Comparison of ENCODE assay signal across 9 mouse cellular contexts in genomic region chr16:37384369-37384768, GRCm38 (mm10). TPM values are rescaled to one million over a fixed set of nuclear protein-coding genes. Genes with fewer than 3 reads are reported as not detected.
A peak's percentile ranks its signal among the peaks of the same experiment; 100 is the strongest.
DNase-seq lines count a peak whose midpoint lies in the region; ATAC-seq lines count a peak whose summit lies in the region.
"Had no signal": no experiment of that assay in that cellular context is flagged by ENCODE, and none has a peak within 500 bp of the region (broad histone marks: within the 10 kb centered on the region; RNA-seq: fewer than 3 reads in every experiment).

No protein-coding gene starts in this region.

- H3K27ac ChIP-seq in heart, embryonic 12.5 days (ENCODE audit: poor library complexity, severe bottlenecking): no peak overlapping the region
- H3K27ac ChIP-seq in midbrain, embryonic 15.5 days: peak overlapping the region; percentile 67
- H3K27ac ChIP-seq: macrophage had no signal

- peak overlapping the region; percentile 63; the same call in 1 of the 2 replicates for H3K9ac ChIP-seq in heart, embryonic 12.5 days
- peak overlapping the region; percentile 73 for H3K9ac ChIP-seq in midbrain, embryonic 15.5 days

- H3K9me3 ChIP-seq in heart, embryonic 12.5 days (replicated peaks): no peaks in the 10 kb centered on the region
- H3K9me3 ChIP-seq in midbrain, embryonic 15.5 days: no peaks in the 10 kb centered on the region

- H3K4me2 ChIP-seq in heart, embryonic 12.5 days: peak overlapping the region; percentile 100
- peak overlapping the region; percentile 86 for H3K4me2 ChIP-seq in midbrain, embryonic 15.5 days

- DNase-seq in heart, adult 8-10 months (ENCODE audit: low spot score): no peak
- DNase-seq in WW6 (ENCODE audit: low read depth, low spot score) (peak; percentile 40), adipocyte (ENCODE audit: low spot score) (no peak)
- DNase-seq in embryo, embryonic 11.5 days (ENCODE audit: low read depth, low spot score): peak; percentile 16
- peak; percentile 16 for DNase-seq in heart, postnatal 4 days
- peak; percentile 26 to 74 for DNase-seq in left cerebral cortex, postnatal 10 days (ENCODE audit: extremely low spot score in 1 of 2, low spot score in 2 of 2)

- H3K36me3 ChIP-seq in heart, embryonic 12.5 days: no peaks in the 10 kb centered on the region
- no peaks in the 10 kb centered on the region for H3K36me3 ChIP-seq in midbrain, embryonic 15.5 days (replicated peaks)

- intact Hi-C loops in left cerebral cortex, postnatal 10 days (cut with DNase I): loop anchor here (10.0 kb wide), 1 partner anchor 300 kb away; no protein-coding TSS in a partner anchor

- H3K4me3 ChIP-seq in heart, embryonic 12.5 days: peak overlapping the region; percentile 60
- H3K4me3 ChIP-seq in midbrain, embryonic 15.5 days: peak overlapping the region; percentile 74

- ATAC-seq in heart, embryonic 12.5 days (ENCODE audit: insufficient number of reproducible peaks, low FRiP score): peak; percentile 70
- ATAC-seq in midbrain, embryonic 15.5 days (replicated peaks): peak; percentile 91

- H3K4me1 ChIP-seq in heart, embryonic 12.5 days (replicated peaks): peaks cover 8% of the 10 kb centered on the region; the same call in 1 of the 2 replicates
- H3K4me1 ChIP-seq in midbrain, embryonic 15.5 days: peaks cover 9% of the 10 kb centered on the region; the same call in 1 of the 2 replicates

- H3K27me3 ChIP-seq in heart, embryonic 12.5 days (replicated peaks): 0 out of 2 replicates have a peak, but pooled peaks cover 4% of the 10 kb centered on the region
- H3K27me3 ChIP-seq in midbrain, embryonic 15.5 days (replicated peaks): no peaks in the 10 kb centered on the region

- under 1% methylated on average over 23 of the region's 30 CpGs for WGBS in heart, embryonic 12.5 days
- whole genome bisulfite sequencing in midbrain, embryonic 15.5 days: 0% methylated on average over 25 of the region's 30 CpGs

RNA-seq across cellular contexts. Expression of gene Stxbp5l, which starts 0.4 kb away (rescaled TPM):
- polyA plus RNA-seq in heart, embryonic 12.5 days (2016; fragmentation: Nextera tagmentation; extraction: Ambion mirVana): 0.14 and 0.18 TPM in 2 replicates
- under 1 TPM in 2 of 4 experiments, not detected in 2; 0.06 to 0.13 TPM for total RNA-seq in heart, adult 8-10 months (2022)
- total RNA-seq in heart, postnatal 4 days (2021): under 1 TPM; 0.16 to 0.48 TPM
- 10 to 100 TPM; 67.9 to 72.3 TPM for total RNA-seq in left cerebral cortex, postnatal 10 days (2021)
- polyA plus RNA-seq in midbrain, embryonic 15.5 days (2015; fragmentation: Nextera tagmentation; extraction: Ambion mirVana): 14.0 and 16.6 TPM in 2 replicates
- polyA plus RNA-seq: macrophage had no signal

Comparison
In these comparisons a context has a peak if more than half of its experiments do, and no peak if none do; other contexts are left out.
1. DNase-seq: peak in WW6 (single experiment), embryo, embryonic 11.5 days (single experiment), heart, postnatal 4 days (single experiment) and left cerebral cortex, postnatal 10 days (2 of 2); none in heart, adult 8-10 months (single experiment) and adipocyte (single experiment).
2. RNA of gene Stxbp5l, which starts 0.4 kb away (total RNA-seq): 67.9 to 72.3 TPM in left cerebral cortex, postnatal 10 days; 0.16 to 0.48 TPM in heart, postnatal 4 days and 0.06 to 0.13 TPM in heart, adult 8-10 months; every median in the first group is over 10 times any median in the second.